Mouse (Mus musculus) CH12.LX (cell line): ENCODE measurements around the gene Tldc1. TPM values are rescaled to one million over a fixed set of nuclear protein-coding genes. Genes with fewer than 3 reads are reported as not detected.

Experiments
- DNase-seq: peaks from one replicate; pipeline ENCODE4 v3.0.0-alpha.2; 2013; ENCODE audit errors: extremely low read depth
- H3K27ac ChIP-seq: 2 replicates; pipeline ENCODE4 v1.5.1; 2012; ENCODE audit warnings: low read depth, mild to moderate bottlenecking, control low read depth, moderate library complexity; ENCODE audit not compliant: insufficient read depth
- H3K27me3 ChIP-seq: replicated peaks from 2 replicates; pipeline ENCODE3; 2012; ENCODE audit warnings: inconsistent platforms
- H3K36me3 ChIP-seq, 2 experiments: replicated peaks in 1 of 2; 2 replicates each; pipeline versions ENCODE3 to v1.6.1; 2012; ENCODE audit warnings: inconsistent platforms in 1 of 2, low read length in 1 of 2, mild to moderate bottlenecking in 1 of 2, mixed read lengths in 1 of 2, moderate library complexity in 1 of 2; ENCODE audit not compliant: control insufficient read depth in 1 of 2, insufficient read depth in 1 of 2
- H3K4me1 ChIP-seq, 2 experiments: 2 replicates each; pipeline ENCODE4 v1.6.1; 2012; ENCODE audit warnings: inconsistent platforms in 1 of 2, moderate library complexity in 1 of 2; ENCODE audit not compliant: insufficient read depth in 2 of 2, control insufficient read depth in 1 of 2
- H3K4me2 ChIP-seq: 2 replicates; pipeline ENCODE4 v1.6.1; 2012; ENCODE audit warnings: low read depth, mild to moderate bottlenecking, control low read depth; ENCODE audit not compliant: poor library complexity, insufficient read depth, severe bottlenecking
- H3K4me3 ChIP-seq, 3 experiments: fragments of 150-350 bp in 1 of 3; sonication (generic) in 1 of 3; replicated peaks in 1 of 3; 2 replicates each; pipeline versions ENCODE3 to v1.5.1; 2011 to 2012; ENCODE audit warnings: low read depth in 2 of 3, low read length in 2 of 3, mild to moderate bottlenecking in 2 of 3, moderate library complexity in 2 of 3, control low read depth in 1 of 3, improper control_type of control experiment in 1 of 3, inconsistent platforms in 1 of 3, mixed read lengths in 1 of 3; ENCODE audit not compliant: poor library complexity in 1 of 3
- H3K79me2 ChIP-seq: replicated peaks from 2 replicates; pipeline ENCODE4 v1.6.1; 2012; ENCODE audit warnings: mild to moderate bottlenecking, moderate library complexity; ENCODE audit not compliant: control insufficient read depth, poor library complexity, insufficient read depth, severe bottlenecking; ENCODE audit errors: extremely low read depth
- H3K9ac ChIP-seq: 2 replicates; pipeline ENCODE4 v1.6.1; 2012; ENCODE audit warnings: low read depth, mild to moderate bottlenecking, control low read depth, moderate library complexity; ENCODE audit not compliant: insufficient read depth
- H3K9me3 ChIP-seq: replicated peaks from 2 replicates; pipeline ENCODE3; 2012; ENCODE audit warnings: low read length, inconsistent platforms, mixed read lengths
- BHLHE40 ChIP-seq: IDR thresholded peaks from 2 replicates; pipeline ENCODE4 v1.6.1; 2011; ENCODE audit warnings: mild to moderate bottlenecking, low read depth, low read length, improper control_type of control experiment
- E2F4 ChIP-seq: IDR thresholded peaks from 2 replicates; pipeline ENCODE4 v1.6.1; 2011; ENCODE audit warnings: low read depth, low read length, improper control_type of control experiment; ENCODE audit not compliant: insufficient replicate concordance
- ELF1 ChIP-seq: IDR thresholded peaks from 2 replicates; pipeline ENCODE4 v1.6.1; 2014; ENCODE audit warnings: low read depth, mild to moderate bottlenecking, inconsistent platforms, low read length, improper control_type of control experiment
- EP300 ChIP-seq: IDR thresholded peaks from 2 replicates; pipeline ENCODE4 v1.6.1; 2011; ENCODE audit warnings: low read length, improper control_type of control experiment
- HCFC1 ChIP-seq: IDR thresholded peaks from 2 replicates; pipeline ENCODE4 v1.6.1; 2012; ENCODE audit warnings: low read depth, mild to moderate bottlenecking, inconsistent platforms, low read length, improper control_type of control experiment
- KAT2A ChIP-seq: IDR thresholded peaks from 2 replicates; pipeline ENCODE4 v1.6.1; 2012; ENCODE audit warnings: low read length, improper control_type of control experiment, inconsistent platforms; ENCODE audit not compliant: insufficient replicate concordance
- MAFK ChIP-seq: IDR thresholded peaks from 2 replicates; pipeline ENCODE4 v1.6.1; 2011; ENCODE audit warnings: low read length, improper control_type of control experiment; ENCODE audit not compliant: insufficient replicate concordance
- MAZ ChIP-seq: IDR thresholded peaks from 2 replicates; pipeline ENCODE4 v1.6.1; 2012; ENCODE audit warnings: low read depth, mild to moderate bottlenecking, inconsistent platforms, low read length, improper control_type of control experiment, moderate library complexity
- MYC ChIP-seq: IDR thresholded peaks from 2 replicates; pipeline ENCODE4 v1.6.1; 2011; ENCODE audit warnings: low read depth, mild to moderate bottlenecking, improper control_type of control experiment, low read length
- NELFE ChIP-seq: IDR thresholded peaks from 2 replicates; pipeline ENCODE4 v1.6.1; 2011; ENCODE audit warnings: low read depth, low read length, improper control_type of control experiment
- NRF1 ChIP-seq: IDR thresholded peaks from 2 replicates; pipeline ENCODE4 v1.6.1; 2014; ENCODE audit warnings: low read depth, mild to moderate bottlenecking, inconsistent platforms, low read length, improper control_type of control experiment, moderate library complexity
- PAX5 ChIP-seq: IDR thresholded peaks from 2 replicates; pipeline ENCODE4 v1.6.1; 2012; ENCODE audit warnings: low read length, inconsistent platforms, mixed read lengths
- POLR2A ChIP-seq: IDR thresholded peaks from 2 replicates; pipeline ENCODE4 v1.6.1; 2011; ENCODE audit warnings: low read depth, mild to moderate bottlenecking, improper control_type of control experiment, low read length
- POLR2AphosphoS2 ChIP-seq: IDR thresholded peaks from 2 replicates; pipeline ENCODE4 v1.6.1; 2011; ENCODE audit warnings: low read depth, low read length, improper control_type of control experiment
- RCOR1 ChIP-seq: conservative IDR thresholded peaks from 2 replicates; pipeline ENCODE4 v1.6.1; 2012; ENCODE audit warnings: low read depth, mild to moderate bottlenecking, inconsistent platforms, low read length, improper control_type of control experiment
- SIN3A ChIP-seq: IDR thresholded peaks from 2 replicates; pipeline ENCODE4 v1.6.1; 2012; ENCODE audit warnings: low read length, improper control_type of control experiment, inconsistent platforms
- UBTF ChIP-seq: IDR thresholded peaks from 2 replicates; pipeline ENCODE4 v1.6.1; 2012; ENCODE audit warnings: low read depth, mild to moderate bottlenecking, inconsistent platforms, low read length, improper control_type of control experiment, moderate library complexity
- ZKSCAN1 ChIP-seq: IDR thresholded peaks from 2 replicates; pipeline ENCODE4 v1.6.1; 2012; ENCODE audit warnings: low read depth, inconsistent platforms, low read length, improper control_type of control experiment, borderline replicate concordance
- dilution Hi-C: fragments of 300-500 bp; cut with MboI; formaldehyde crosslinking; loops from 2 replicates; pipeline ENCODE4 v1.14.3; 2020; ENCODE audit warnings: low sequenced_read_pairs; ENCODE audit not compliant: extremely low pct_unique_long_range_greater_than_20kb, extremely low pct_ligation_motif_present
- in situ Hi-C: fragments of 300-500 bp; cut with MboI; formaldehyde crosslinking; loops from 3 replicates; pipeline ENCODE4 v1.14.3; 2019; ENCODE audit warnings: low sequenced_read_pairs, low pct_ligation_motif_present, low pct_unique_long_range_greater_than_20kb, mixed read lengths
- polyA plus RNA-seq: library from polyadenylated mRNA; unstranded; fragments of >175 nt; gene quantifications from 2 replicates; pipeline ENCODE4 v1.2.1, GENCODE M21; 2012; ENCODE audit warnings: low read depth; ENCODE audit not compliant: insufficient read length
- total RNA-seq, 2 experiments: library from RNA; depleted of rRNA; stranded (reverse); fragments of 300-350 nt in 1 of 2; fragments of >200 nt in 1 of 2; gene quantifications; 2 replicates each; pipeline ENCODE4 v1.2.3; 2012 to 2014

Tldc1 gene
- total and polyA plus RNA-seq, 3 experiments = 3.8 to 10.4 (median 7.7) TPM

DNA sequence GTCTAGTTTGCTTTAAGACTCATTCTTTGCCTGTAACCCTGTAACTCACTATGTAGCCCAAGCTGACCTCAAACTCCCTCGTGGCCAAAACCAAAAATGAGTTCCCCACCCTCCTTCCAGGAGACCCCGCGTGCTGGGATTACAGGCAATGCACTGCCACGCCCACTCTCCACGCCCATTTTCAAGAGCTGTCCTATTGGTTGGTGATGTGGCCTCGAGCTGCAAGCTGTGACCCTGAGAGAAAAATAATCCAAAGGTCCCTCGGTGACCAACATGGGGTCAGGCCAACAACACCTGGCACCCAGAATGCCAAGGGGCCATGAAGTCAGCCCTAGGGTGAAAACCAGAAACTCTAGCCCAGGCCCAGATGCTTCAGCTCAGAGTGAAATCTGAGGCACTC is 16.5 kb upstream of the Tldc1 start:
- TF ChIP-seq RCOR1 = no peak
- TF ChIP-seq HCFC1 = no peak
- TF ChIP-seq SIN3A = no peak
- TF ChIP-seq E2F4 = no peak
- no peak for TF ChIP-seq MAZ
- TF ChIP-seq EP300 = no peak

DNA sequence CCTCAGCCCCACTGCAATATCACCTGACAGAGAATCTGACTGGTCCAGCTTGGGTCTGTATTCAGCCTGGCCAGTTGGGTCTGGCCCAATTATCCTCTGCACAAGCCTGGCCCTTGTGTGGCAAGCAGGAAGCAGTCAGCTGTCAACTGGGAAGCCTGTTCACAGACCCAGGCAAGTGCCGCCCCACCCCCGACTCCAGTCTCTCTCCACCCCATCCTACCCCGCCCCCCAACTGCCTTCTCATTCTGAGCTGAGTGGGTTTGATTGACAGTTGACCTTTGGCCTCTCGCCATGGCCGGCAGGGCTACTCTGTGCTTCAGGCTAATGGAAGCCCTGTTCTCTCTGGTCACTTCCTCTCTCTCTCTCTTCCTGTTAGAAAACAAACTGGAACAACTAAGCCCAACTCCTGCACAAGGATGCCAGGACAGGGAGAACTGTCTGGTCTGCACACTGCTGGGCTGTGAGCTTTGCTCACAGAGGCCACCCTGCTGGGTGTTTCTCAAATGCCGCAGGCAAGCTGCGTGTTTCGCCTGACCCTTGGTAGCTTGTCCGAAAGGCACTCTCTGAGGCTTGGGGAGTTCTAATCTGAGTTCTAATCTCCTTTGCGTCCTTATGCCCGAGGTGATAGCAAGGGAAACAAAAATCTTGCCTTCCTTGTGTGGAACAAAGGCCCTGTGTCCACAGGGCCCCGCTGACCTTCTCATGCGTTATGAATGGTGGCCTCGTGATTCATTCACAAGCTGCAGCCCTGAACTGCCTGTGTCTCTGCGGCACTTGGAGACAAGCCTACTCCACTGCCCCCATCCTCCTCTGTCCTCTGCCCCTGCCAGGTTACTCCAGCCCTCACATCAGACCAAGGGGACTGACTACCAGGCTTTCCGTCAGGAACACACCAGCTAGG is 13.8 kb upstream of the Tldc1 start:
- H3K79me2 ChIP-seq = no peaks in the 10 kb centered on the region
- H3K36me3 ChIP-seq = no peaks in the 10 kb centered on the region
- H3K9me3 ChIP-seq = no peaks in the 10 kb centered on the region
- TF ChIP-seq KAT2A (no peak), NRF1 (no peak), MAFK (no peak), BHLHE40 (no peak), MYC (no peak), E2F4 (no peak), NELFE (no peak), PAX5 (no peak), UBTF (no peak), POLR2A (no peak), MAZ (no peak), ZKSCAN1 (no peak), POLR2AphosphoS2 (no peak), RCOR1 (no peak), ELF1 (no peak)
- no peak overlapping the region for H3K27ac ChIP-seq
- H3K4me1 ChIP-seq = peaks cover 3 to 45% of the 10 kb centered on the region in 2 experiments
- no peak overlapping the region for H3K4me3 ChIP-seq
- in situ Hi-C loops = no loop called here
- dilution Hi-C loops = no loop called here
- no peak overlapping the region for H3K4me2 ChIP-seq
- no peaks in the 10 kb centered on the region for H3K27me3 ChIP-seq
- no peak for DNase-seq
- H3K9ac ChIP-seq = no peak overlapping the region

More for the DNA sequence above, 16.5 kb upstream of the Tldc1 start:
- Histone ChIP-seq H3K27ac (no peak overlapping the region), H3K27me3 (no peaks in the 10 kb centered on the region), H3K4me1 (peaks cover 5 to 28% of the 10 kb centered on the region in 2 experiments; a peak in 3 of 4 replicates), H3K36me3 (no peaks in the 10 kb centered on the region), H3K4me3 (no peak overlapping the region), H3K9me3 (no peaks in the 10 kb centered on the region), H3K9ac (no peak overlapping the region), H3K4me2 (no peak overlapping the region), H3K79me2 (no peaks in the 10 kb centered on the region)
- dilution Hi-C loops = no loop called here
- DNase-seq = no peak
- in situ Hi-C loops = no loop called here
